Mouse (Mus musculus) cerebellum, adult 11 months (tissue): Measurements from ENCODE around the gene Gm20388.

ENCODE experiments used
- DNase-seq: peaks from one replicate; pipeline ENCODE4 v3.0.0; 2022

Gm20388 gene

GRCm38 (mm10) chr8:124286461-124287124 lies 4376.0 kb downstream of the Gm20388 start:
- no peak for DNase-seq

- DNase-seq = no peak
Observed at GRCm38 (mm10) chr8:124288215-124288864, 4377.7 kb downstream of the Gm20388 start.

GRCm38 (mm10) chr8:124289481-124290050 lies 4378.9 kb downstream of the Gm20388 start:
- DNase-seq = no peak

GRCm38 (mm10) chr8:124290911-124291691 lies 4380.5 kb downstream of the Gm20388 start:
- no peak for DNase-seq

- DNase-seq = no peak
Observed at GRCm38 (mm10) chr8:124291693-124292092, 4381.1 kb downstream of the Gm20388 start.

- DNase-seq = no peak
Observed at GRCm38 (mm10) chr8:124292965-124293364, 4382.3 kb downstream of the Gm20388 start.

- no peak for DNase-seq
Observed at GRCm38 (mm10) chr8:124294425-124294824, 4383.8 kb downstream of the Gm20388 start.

GRCm38 (mm10) chr8:124294900-124295299 lies 4384.3 kb downstream of the Gm20388 start:
- no peak for DNase-seq

GRCm38 (mm10) chr8:124295357-124295756 lies 4384.7 kb downstream of the Gm20388 start:
- no peak for DNase-seq

- DNase-seq = no peak
Observed at GRCm38 (mm10) chr8:124301512-124301911, 4390.9 kb downstream of the Gm20388 start.

GRCm38 (mm10) chr8:124301935-124302555 lies 4391.4 kb downstream of the Gm20388 start:
- no peak for DNase-seq

GRCm38 (mm10) chr8:124303211-124303902 lies 4392.7 kb downstream of the Gm20388 start:
- DNase-seq = no peak

GRCm38 (mm10) chr8:124304141-124304540 lies 4393.5 kb downstream of the Gm20388 start:
- no peak for DNase-seq

GRCm38 (mm10) chr8:124306574-124306973 lies 4395.9 kb downstream of the Gm20388 start:
- no peak for DNase-seq

GRCm38 (mm10) chr8:124307700-124308099 lies 4397.1 kb downstream of the Gm20388 start:
- DNase-seq = no peak

GRCm38 (mm10) chr8:124310509-124310908 lies 4399.9 kb downstream of the Gm20388 start:
- DNase-seq = no peak

GRCm38 (mm10) chr8:124311111-124311510 lies 4400.5 kb downstream of the Gm20388 start:
- DNase-seq = no peak

GRCm38 (mm10) chr8:124311723-124312122 lies 4401.1 kb downstream of the Gm20388 start:
- DNase-seq = no peak

- DNase-seq = peak; percentile 40
Observed at GRCm38 (mm10) chr8:124312228-124312627, 4401.6 kb downstream of the Gm20388 start.

- DNase-seq = no peak
Observed at GRCm38 (mm10) chr8:124314803-124315202, 4404.2 kb downstream of the Gm20388 start.

- peak; percentile 90 for DNase-seq
Observed at GRCm38 (mm10) chr8:124316466-124317136, 4406.0 kb downstream of the Gm20388 start.
